Mouse (Mus musculus): ENCODE results near the gene Gria2. TPM values are rescaled to one million over a fixed set of nuclear protein-coding genes. Genes with fewer than 3 reads are reported as not detected.

The Gria2 gene
- 4.3 and 5.7 TPM in 2 replicates for polyA plus RNA-seq (2015; fragmentation: Nextera tagmentation; extraction: Ambion mirVana)

DNA sequence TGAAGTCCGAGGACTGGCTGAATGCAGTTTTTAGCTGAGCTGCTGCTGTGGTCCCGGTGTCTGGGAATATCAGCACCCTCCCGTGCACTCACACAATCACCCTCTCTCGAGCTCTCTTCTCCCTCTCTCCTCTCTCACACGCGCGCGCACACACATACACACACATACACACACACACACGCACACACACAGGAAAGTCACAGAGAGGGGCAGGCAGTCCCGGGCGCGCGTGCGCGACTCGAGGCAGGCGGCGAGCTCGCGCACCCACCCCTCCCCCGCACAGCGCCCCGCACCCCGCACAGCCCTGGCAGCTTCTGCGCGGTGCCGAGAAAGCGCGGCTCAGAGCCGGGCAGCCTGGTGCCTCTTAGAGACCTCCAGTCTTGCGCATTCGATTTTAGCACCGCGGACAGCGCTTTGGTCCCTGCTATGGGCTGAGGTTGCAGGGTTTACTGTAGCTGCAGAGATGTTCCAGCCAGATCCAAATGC, at the start of gene Gria2:
Gene Gria2, minus strand, starts transcription at position 240 of the 486 bp plus-strand sequence.
- H3K9ac ChIP-seq: no peak within 1 kb of the TSS
- peak within 1 kb of the TSS; percentile 44 for H3K4me3 ChIP-seq

DNA sequence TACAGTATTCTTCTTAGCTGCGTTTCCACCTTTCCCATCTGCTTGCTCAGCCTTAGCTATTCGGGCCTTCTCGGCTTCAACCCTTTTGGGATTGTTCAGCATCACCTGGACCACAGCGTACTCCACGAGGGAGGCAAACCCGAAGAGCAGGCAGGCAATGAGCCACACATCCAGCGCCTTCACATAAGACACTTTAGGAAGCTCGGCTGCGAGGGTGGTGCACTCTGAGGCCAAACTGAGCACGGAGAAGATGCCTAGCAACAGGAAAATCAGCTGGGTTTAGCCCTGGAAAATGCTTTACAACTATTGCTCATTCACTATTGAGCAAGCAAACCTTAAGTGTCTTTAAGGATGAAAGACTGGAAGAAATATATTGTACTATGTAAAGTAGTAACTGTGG, 48.3 kb upstream of the Gria2 start:
- Histone ChIP-seq H3K36me3 (no peaks in the 10 kb centered on the region), H3K9ac (no peak overlapping the region), H3K27me3 (no peaks in the 10 kb centered on the region), H3K4me3 (no peak overlapping the region), H3K27ac (no peak overlapping the region), H3K4me1 (no peaks in the 10 kb centered on the region), H3K9me3 (no peaks in the 10 kb centered on the region), H3K4me2 (no peak overlapping the region)
- WGBS: 85% methylated on average over 10 of the region's 10 CpGs
- ATAC-seq (ENCODE audit: insufficient number of reproducible peaks, low FRiP score, low TSS enrichment, low read depth): no peak

More for the DNA sequence above, at the start of gene Gria2:
- Histone ChIP-seq H3K27me3 (peaks cover 32% of the 10 kb centered on the region), H3K27ac (no peak within 1 kb of the TSS), H3K36me3 (no peaks in the 10 kb centered on the region), H3K9me3 (no peaks in the 10 kb centered on the region), H3K4me2 (peak within 1 kb of the TSS; percentile 88), H3K4me1 (peaks cover 20% of the 10 kb centered on the region)
- WGBS: under 1% methylated on average over 35 of the region's 35 CpGs
- ATAC-seq (ENCODE audit: insufficient number of reproducible peaks, low FRiP score, low TSS enrichment, low read depth): peak; percentile 75; the same call in 1 of the 2 replicates

DNA sequence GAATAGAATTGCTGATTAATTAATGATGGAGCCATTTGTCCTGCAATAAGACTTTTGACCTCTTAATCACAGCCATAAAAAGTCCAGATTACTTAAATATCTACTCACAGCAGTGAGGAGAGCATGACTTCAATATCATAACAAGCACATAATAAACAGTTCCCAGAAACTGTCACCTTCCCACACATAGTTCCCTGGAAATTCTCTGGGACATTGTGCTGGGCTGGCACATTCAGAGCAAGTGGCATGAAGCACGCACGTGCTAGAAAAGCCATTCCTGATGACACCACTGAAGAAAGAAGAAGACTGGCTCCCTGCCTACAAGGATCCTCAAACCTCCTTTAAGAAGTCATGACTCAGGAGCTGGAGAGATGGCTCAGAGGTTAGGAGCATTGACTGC, 43.0 kb upstream of the Gria2 start:
- H3K36me3 ChIP-seq: no peaks in the 10 kb centered on the region
- no peak for ATAC-seq (ENCODE audit: insufficient number of reproducible peaks, low FRiP score, low TSS enrichment, low read depth)
- H3K27me3 ChIP-seq: no peaks in the 10 kb centered on the region
- H3K4me2 ChIP-seq: no peak overlapping the region
- no peak overlapping the region for H3K9ac ChIP-seq
- 55% methylated on average over 2 of the region's 2 CpGs for WGBS
- no peaks in the 10 kb centered on the region for H3K4me1 ChIP-seq
- H3K27ac ChIP-seq: no peak overlapping the region
- H3K4me3 ChIP-seq: no peak overlapping the region
- no peaks in the 10 kb centered on the region for H3K9me3 ChIP-seq

DNA sequence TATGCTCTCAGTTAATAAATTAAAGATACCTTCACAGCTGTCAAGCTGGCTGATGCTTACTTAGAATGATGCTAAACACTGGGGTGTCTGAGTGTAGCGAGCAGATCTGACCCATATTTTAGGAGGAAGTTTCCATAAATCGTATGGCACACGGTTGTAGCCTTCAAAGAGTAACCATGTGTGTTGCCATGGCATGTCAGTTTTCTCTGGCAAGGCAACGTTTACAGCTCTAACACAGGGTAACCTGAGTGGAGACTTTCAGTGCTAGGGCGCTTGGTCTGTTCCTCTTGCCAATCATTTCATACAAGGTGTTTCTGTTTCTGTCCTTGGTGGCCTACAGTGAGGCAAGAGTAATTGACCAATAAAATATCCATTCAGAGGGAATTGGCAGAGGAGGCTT, 37.2 kb upstream of the Gria2 start:
- Histone ChIP-seq H3K4me2 (no peak overlapping the region), H3K9ac (no peak overlapping the region), H3K4me3 (no peak overlapping the region), H3K9me3 (no peaks in the 10 kb centered on the region), H3K27me3 (no peaks in the 10 kb centered on the region), H3K27ac (no peak overlapping the region), H3K4me1 (no peaks in the 10 kb centered on the region; the same call in 1 of the 2 replicates), H3K36me3 (no peaks in the 10 kb centered on the region)
- WGBS: 31% methylated on average over 5 of the region's 5 CpGs
- ATAC-seq (ENCODE audit: insufficient number of reproducible peaks, low FRiP score, low TSS enrichment, low read depth): peak; percentile 72

DNA sequence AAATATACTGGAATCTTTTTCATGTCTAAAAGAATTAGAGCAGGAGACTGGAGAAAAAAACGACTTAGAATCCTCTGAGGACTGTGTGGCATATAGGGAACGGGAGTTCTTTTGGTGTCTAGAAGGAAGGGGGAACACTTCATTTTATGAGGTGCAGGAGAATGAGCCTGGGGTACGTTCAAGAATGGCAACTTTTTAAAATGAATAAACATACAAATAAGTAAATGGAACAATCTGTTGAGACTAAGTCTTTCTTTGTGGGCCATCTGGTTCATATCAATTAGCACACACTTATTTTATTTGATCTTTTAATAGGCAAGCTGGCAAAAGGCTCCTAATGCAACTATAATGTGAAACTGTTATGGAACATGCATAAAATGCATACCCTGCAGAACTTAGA, 34.9 kb upstream of the Gria2 start:
- Histone ChIP-seq H3K9me3 (no peaks in the 10 kb centered on the region), H3K4me1 (no peaks in the 10 kb centered on the region; the same call in 1 of the 2 replicates), H3K9ac (no peak overlapping the region), H3K36me3 (no peaks in the 10 kb centered on the region), H3K4me3 (no peak overlapping the region), H3K27me3 (no peaks in the 10 kb centered on the region), H3K4me2 (no peak overlapping the region), H3K27ac (no peak overlapping the region)
- 21% methylated on average over 3 of the region's 3 CpGs for WGBS
- no peak for ATAC-seq (ENCODE audit: insufficient number of reproducible peaks, low FRiP score, low TSS enrichment, low read depth)

DNA sequence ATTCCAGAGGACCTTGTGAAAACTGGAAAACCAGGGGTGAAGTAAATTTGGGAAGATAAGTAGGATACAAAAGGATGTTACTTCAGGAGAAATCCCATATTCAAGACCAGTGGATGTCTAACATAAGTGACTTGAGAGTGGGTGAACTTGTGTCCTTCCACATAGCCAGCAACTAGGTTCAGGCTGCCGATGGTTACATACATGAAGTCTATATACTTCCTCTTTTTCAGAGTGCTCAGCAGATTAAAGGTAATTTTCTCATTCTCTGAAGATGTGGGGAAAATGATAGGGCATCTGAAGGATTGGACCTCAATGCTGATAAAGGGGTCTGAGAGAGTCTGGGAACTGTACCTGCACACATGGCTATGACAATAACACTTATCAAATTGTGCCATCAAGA, 21.3 kb upstream of the Gria2 start:
- Histone ChIP-seq H3K4me3 (no peak overlapping the region), H3K27ac (no peak overlapping the region)

DNA sequence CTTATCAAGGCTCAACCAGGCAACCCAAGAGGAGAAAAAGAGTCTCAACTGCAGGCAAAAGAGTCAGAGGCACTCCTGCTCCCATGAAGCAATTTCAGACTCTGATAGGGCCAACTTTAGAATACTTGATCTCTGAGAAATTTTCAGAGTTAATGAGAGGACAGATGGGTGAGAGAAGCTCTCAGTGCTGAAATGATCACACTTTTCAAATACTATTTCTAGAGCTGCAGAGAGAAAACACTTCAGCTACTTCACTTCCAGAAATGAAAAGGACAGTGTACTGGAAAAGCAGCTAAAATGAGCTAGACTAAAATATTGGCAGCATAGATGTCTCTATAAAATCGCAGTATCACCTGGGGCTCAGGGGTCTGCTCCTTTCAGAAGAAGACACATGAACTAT, 16.0 kb upstream of the Gria2 start:
- WGBS: 96% methylated on average over 1 of the region's 1 CpGs
- no peaks in the 10 kb centered on the region for H3K36me3 ChIP-seq
- no peaks in the 10 kb centered on the region for H3K4me1 ChIP-seq
- H3K27me3 ChIP-seq: no peaks in the 10 kb centered on the region
- H3K4me2 ChIP-seq: no peak overlapping the region
- ATAC-seq (ENCODE audit: insufficient number of reproducible peaks, low FRiP score, low TSS enrichment, low read depth): no peak
- H3K27ac ChIP-seq: no peak overlapping the region
- no peaks in the 10 kb centered on the region for H3K9me3 ChIP-seq
- no peak overlapping the region for H3K9ac ChIP-seq
- no peak overlapping the region for H3K4me3 ChIP-seq

More for the DNA sequence above, 21.3 kb upstream of the Gria2 start:
- no peaks in the 10 kb centered on the region for H3K36me3 ChIP-seq
- H3K9ac ChIP-seq: no peak overlapping the region
- no peak for ATAC-seq (ENCODE audit: insufficient number of reproducible peaks, low FRiP score, low TSS enrichment, low read depth)
- no peaks in the 10 kb centered on the region for H3K9me3 ChIP-seq
- H3K4me2 ChIP-seq: no peak overlapping the region
- H3K4me1 ChIP-seq: no peaks in the 10 kb centered on the region
- 91% methylated on average over 1 of the region's 1 CpGs for WGBS
- no peaks in the 10 kb centered on the region for H3K27me3 ChIP-seq

DNA sequence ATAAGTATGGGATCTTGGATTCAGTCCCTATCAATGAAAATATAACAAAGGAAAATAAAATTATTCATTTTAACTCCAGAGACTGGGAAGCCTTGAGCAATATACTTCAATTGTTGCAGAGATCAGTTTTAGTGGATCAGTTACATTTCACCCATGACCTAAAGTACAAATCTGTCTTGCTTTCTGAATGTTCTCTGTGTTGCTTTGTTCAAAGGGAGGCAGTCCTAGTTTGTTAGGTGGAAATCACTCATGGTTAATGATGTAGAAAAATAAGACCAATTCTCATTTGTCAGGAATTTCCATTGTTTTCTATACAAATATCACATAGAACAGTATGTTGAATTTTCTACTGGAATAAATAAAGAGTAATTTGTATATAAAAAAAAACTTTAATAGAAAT, 11.1 kb upstream of the Gria2 start:
- no peak overlapping the region for H3K4me2 ChIP-seq
- no peaks in the 10 kb centered on the region for H3K27me3 ChIP-seq
- no peaks in the 10 kb centered on the region for H3K36me3 ChIP-seq
- no peaks in the 10 kb centered on the region for H3K9me3 ChIP-seq
- no peak overlapping the region for H3K4me3 ChIP-seq
- no peaks in the 10 kb centered on the region for H3K4me1 ChIP-seq
- ATAC-seq (ENCODE audit: insufficient number of reproducible peaks, low FRiP score, low TSS enrichment, low read depth): no peak
- no peak overlapping the region for H3K9ac ChIP-seq
- no peak overlapping the region for H3K27ac ChIP-seq

DNA sequence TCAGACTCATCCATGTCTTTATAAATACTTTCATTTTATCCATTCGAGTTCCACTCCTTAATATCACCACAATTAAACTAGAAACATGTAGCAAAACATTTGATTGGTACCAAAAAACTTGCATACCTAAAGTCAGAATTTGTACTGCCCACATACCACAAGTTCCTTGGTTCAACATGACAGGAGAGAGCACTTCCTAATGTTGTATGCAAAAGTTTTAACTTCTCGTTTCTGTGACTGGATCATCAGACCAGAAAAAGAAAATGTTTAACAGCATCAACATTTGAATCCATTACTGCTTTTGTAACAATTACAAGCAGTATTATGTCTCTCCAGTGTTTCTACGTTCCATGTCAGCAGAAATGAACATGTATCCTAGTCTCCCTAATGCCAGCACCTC, 9.6 kb upstream of the Gria2 start:
- Histone ChIP-seq H3K4me2 (no peak overlapping the region), H3K4me3 (no peak overlapping the region), H3K36me3 (no peaks in the 10 kb centered on the region), H3K27ac (no peak overlapping the region), H3K27me3 (no peaks in the 10 kb centered on the region), H3K9ac (no peak overlapping the region), H3K4me1 (no peaks in the 10 kb centered on the region), H3K9me3 (no peaks in the 10 kb centered on the region)
- no peak for ATAC-seq (ENCODE audit: insufficient number of reproducible peaks, low FRiP score, low TSS enrichment, low read depth)
- WGBS: 78% methylated on average over 3 of the region's 3 CpGs

DNA sequence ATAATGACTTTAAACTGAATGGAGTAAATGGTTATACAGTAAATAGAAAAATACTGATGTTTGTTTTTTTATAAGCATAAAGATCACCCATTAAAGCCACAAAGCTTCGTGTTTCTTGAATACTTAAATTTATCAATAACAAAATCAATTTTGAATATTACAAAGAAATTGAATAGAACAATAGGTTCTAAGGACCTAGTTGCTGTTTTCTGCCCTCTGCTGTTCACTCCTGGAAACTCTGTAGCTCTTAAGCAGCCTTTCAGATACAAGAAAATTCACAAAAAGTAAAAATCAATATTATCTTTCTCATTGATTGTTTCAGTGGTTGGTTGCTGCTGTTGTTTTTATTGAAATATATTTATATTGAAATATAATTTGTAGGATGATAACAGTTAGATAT, 2.7 kb upstream of the Gria2 start:
- Histone ChIP-seq H3K9me3 (no peaks in the 10 kb centered on the region), H3K27ac (no peak overlapping the region), H3K4me3 (no peak overlapping the region), H3K27me3 (peaks cover 24% of the 10 kb centered on the region), H3K4me1 (peaks cover 18% of the 10 kb centered on the region), H3K4me2 (no peak overlapping the region), H3K36me3 (no peaks in the 10 kb centered on the region), H3K9ac (no peak overlapping the region)
- 12% methylated on average over 1 of the region's 1 CpGs for WGBS
- no peak for ATAC-seq (ENCODE audit: insufficient number of reproducible peaks, low FRiP score, low TSS enrichment, low read depth)

DNA sequence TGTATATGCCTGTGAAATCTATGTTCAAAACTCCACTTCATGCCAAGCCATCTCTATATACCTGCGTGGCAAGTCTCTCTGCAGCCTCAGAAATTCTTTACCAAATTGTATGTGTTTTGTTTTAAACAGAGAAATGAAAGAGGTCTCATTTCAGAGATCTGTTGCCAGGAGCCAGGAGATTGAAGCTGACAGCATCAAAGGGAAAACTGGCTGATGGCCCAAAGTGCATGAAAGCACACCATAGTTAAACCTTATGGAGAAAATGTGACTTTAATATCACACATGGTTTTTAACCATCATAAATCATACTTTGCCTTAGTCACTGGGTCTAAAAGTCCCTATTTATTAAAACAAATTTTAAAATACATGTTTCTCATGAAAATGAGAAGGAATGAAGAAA, 1.2 kb upstream of the Gria2 start:
- WGBS: 45% methylated on average over 1 of the region's 1 CpGs
- no peaks in the 10 kb centered on the region for H3K36me3 ChIP-seq
- H3K4me2 ChIP-seq: no peak overlapping the region
- peaks cover 20% of the 10 kb centered on the region for H3K4me1 ChIP-seq
- ATAC-seq (ENCODE audit: insufficient number of reproducible peaks, low FRiP score, low TSS enrichment, low read depth): no peak
- H3K9me3 ChIP-seq: no peaks in the 10 kb centered on the region
- H3K4me3 ChIP-seq: no peak overlapping the region
- H3K27ac ChIP-seq: no peak overlapping the region
- peaks cover 32% of the 10 kb centered on the region for H3K27me3 ChIP-seq
- no peak overlapping the region for H3K9ac ChIP-seq

DNA sequence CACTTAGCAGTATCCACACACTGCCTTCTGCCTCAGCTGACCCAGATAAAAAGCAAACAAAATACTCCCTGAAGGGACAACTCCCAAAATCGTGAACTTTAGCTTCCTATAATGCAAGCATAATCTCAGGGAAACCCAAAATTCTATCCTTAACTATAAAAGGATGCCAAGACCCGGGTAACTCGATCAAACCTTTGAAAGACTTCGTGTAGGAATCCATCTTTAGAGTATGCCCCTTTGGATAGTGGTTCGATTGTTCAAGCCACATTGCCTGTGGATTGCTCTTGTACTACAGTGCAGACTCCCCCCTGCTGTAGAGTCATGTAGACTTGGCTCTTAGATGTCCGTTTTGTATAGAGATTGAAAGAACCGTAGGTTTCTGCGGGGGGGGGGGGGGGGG, 576 bp upstream of the Gria2 start:
- Histone ChIP-seq H3K4me2 (peak overlapping the region; percentile 88), H3K27me3 (peaks cover 32% of the 10 kb centered on the region), H3K4me1 (peaks cover 20% of the 10 kb centered on the region), H3K9ac (no peak overlapping the region), H3K9me3 (no peaks in the 10 kb centered on the region), H3K4me3 (peak overlapping the region; percentile 44; the same call in 1 of the 2 replicates), H3K27ac (no peak overlapping the region), H3K36me3 (no peaks in the 10 kb centered on the region)
- 57% methylated on average over 8 of the region's 8 CpGs for WGBS
- ATAC-seq (ENCODE audit: insufficient number of reproducible peaks, low FRiP score, low TSS enrichment, low read depth): no peak

DNA sequence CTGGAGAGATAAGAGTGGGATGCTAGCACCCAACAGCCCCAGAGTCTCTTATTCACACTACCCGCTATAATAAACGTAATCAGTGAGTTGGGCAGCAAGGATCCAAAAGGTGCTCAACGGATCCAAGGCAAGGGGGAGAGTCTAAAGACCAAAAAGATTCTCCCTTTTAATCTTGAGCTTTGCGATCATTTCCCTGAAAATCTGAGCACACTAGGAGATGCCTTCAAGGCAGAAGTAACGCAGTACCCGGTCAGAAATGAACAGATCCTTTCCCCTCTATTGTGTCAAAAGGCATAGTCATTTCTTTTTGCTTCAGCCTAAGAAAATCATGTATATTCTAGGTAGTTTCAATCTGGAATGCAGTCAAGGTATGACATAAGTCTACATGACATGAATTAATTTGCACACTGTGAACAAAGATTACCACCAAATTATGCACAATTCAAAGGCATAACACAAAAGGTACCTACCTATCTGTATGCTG, 766 bp downstream of the Gria2 start:
- 24% methylated on average over 6 of the region's 6 CpGs for WGBS
- Histone ChIP-seq H3K27me3 (peaks cover 32% of the 10 kb centered on the region), H3K4me1 (peaks cover 20% of the 10 kb centered on the region), H3K4me3 (peak overlapping the region; percentile 44; the same call in 1 of the 2 replicates), H3K4me2 (no peak overlapping the region), H3K9ac (no peak overlapping the region), H3K36me3 (no peaks in the 10 kb centered on the region), H3K9me3 (no peaks in the 10 kb centered on the region), H3K27ac (no peak overlapping the region)
- ATAC-seq (ENCODE audit: insufficient number of reproducible peaks, low FRiP score, low TSS enrichment, low read depth): no peak

Data from limb, embryonic 15.5 days (tissue).